Mouse (Mus musculus) liver, embryonic 13.5 days (tissue): ENCODE results near the gene Mical3. TPM values are rescaled to one million over a fixed set of nuclear protein-coding genes. Genes with fewer than 3 reads are reported as not detected.

Experiments
- ATAC-seq: fragments of 200-750 bp; cut with Nextera tagmentation; 2 replicates; pipeline ENCODE4 v1.8.0; 2017; ENCODE audit warnings: low read depth, mild to moderate bottlenecking, moderate number of reproducible peaks, moderate library complexity
- DNase-seq: peaks from one replicate; pipeline ENCODE4 v3.0.0; 2022
- H3K27ac ChIP-seq: fragments of 300-500 bp; sonication (generic); 2 replicates; pipeline ENCODE4 v1.5.1; 2015; ENCODE audit warnings: moderate library complexity, mild to moderate bottlenecking, inconsistent platforms
- H3K27me3 ChIP-seq: fragments of 300-500 bp; sonication (generic); 2 replicates; pipeline ENCODE4 v1.6.1; 2015; ENCODE audit warnings: mild to moderate bottlenecking, inconsistent platforms
- H3K36me3 ChIP-seq: fragments of 300-500 bp; sonication (generic); 2 replicates; pipeline ENCODE4 v1.6.1; 2015; ENCODE audit warnings: mild to moderate bottlenecking, inconsistent platforms
- H3K4me1 ChIP-seq: fragments of 300-500 bp; sonication (generic); replicated peaks from 2 replicates; pipeline ENCODE4 v1.6.1; 2015; ENCODE audit warnings: inconsistent platforms
- H3K4me2 ChIP-seq: fragments of 300-500 bp; sonication (generic); 2 replicates; pipeline ENCODE4 v1.6.1; 2015; ENCODE audit warnings: inconsistent platforms, mild to moderate bottlenecking, moderate library complexity
- H3K4me3 ChIP-seq: fragments of 300-500 bp; sonication (generic); replicated peaks from 2 replicates; pipeline ENCODE4 v1.5.1; 2015; ENCODE audit warnings: mild to moderate bottlenecking, inconsistent platforms
- H3K9ac ChIP-seq: fragments of 300-500 bp; sonication (generic); 2 replicates; pipeline ENCODE4 v1.6.1; 2015; ENCODE audit warnings: mild to moderate bottlenecking, inconsistent platforms
- H3K9me3 ChIP-seq: fragments of 300-500 bp; sonication (generic); replicated peaks from 2 replicates; pipeline ENCODE4 v1.6.1; 2016; ENCODE audit warnings: inconsistent platforms
- WGBS: fragments of 180-500 bp; shearing (Covaris S2); methylation state at CpG from one replicate; pipeline ENCODE4 v1.1.7; 2015; ENCODE audit not compliant: insufficient replicate concordance; 5-methylcytosine and 5-hydroxymethylcytosine counted together
- polyA plus RNA-seq: library from polyadenylated mRNA; unstranded; fragments of >200 nt; fragmentation: Nextera tagmentation; extraction: Ambion mirVana; gene quantifications from 2 replicates; pipeline ENCODE4 v1.2.1, GENCODE M21; 2015

Mical3 gene
- polyA plus RNA-seq, 1 experiment from 2014 or later: 9.9 TPM

DNA sequence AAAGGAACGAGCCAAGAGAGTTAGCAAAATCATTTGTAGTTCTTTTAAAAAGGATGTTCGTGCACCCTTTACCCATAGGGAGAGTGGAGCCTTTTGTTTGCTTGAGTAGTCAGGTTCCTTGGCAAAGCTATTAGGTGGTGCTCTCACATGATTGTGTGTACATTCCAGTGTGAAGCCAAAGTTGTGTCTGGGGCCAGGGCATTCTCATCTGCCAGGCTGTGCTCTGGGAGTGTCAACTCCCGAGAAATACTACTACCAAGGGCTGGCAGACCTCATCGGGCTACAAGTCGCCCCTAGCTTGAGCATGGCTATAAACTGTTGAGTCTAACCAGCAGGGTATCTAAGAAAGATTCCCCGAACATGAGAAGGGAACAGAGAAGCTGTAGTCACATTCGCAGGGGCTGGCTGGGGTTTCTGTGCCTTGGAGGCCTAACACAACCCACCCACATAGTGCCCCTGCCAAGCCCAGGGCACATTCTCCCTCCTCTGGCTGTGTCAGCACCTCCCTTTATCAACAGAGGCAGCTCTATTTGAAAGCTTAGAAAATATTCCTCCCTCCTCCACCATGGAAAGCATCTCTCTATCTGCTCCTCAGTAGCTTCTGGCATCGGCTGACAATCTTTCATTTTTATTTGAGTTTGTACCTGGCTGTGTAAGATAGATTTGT lies 130.8 kb downstream of the Mical3 start:
- DNase-seq (no peak), ATAC-seq (no peak)
- Histone ChIP-seq H3K9ac (no peak overlapping the region), H3K4me1 (no peaks in the 10 kb centered on the region), H3K36me3 (peaks cover 82% of the 10 kb centered on the region), H3K4me3 (no peak overlapping the region), H3K9me3 (no peaks in the 10 kb centered on the region), H3K27ac (no peak overlapping the region), H3K4me2 (no peak overlapping the region), H3K27me3 (no peaks in the 10 kb centered on the region)
- WGBS: 81% methylated on average over 8 of the region's 8 CpGs

DNA sequence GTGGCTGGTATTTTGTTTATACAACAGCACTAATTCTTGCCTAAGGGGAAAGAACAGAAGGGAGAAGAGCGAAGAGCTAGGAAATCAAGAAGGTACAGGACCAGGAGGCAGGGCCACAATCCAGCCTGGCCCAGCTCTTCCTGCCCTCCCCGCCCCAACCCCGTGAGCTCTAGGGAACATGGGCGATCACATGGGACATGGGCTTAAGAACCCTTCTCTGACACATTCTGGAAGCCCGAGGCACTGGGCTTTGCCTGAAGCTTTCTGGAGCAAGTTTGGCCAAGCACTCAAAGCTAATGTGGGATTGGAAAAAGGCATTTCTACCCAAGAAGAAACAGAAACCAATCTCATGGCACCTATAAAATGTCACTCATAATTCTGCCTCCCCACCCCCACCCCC lies 131.7 kb downstream of the Mical3 start:
- ATAC-seq: no peak
- Histone ChIP-seq H3K36me3 (peaks cover 82% of the 10 kb centered on the region), H3K9ac (no peak overlapping the region), H3K27ac (no peak overlapping the region), H3K9me3 (no peaks in the 10 kb centered on the region), H3K4me2 (no peak overlapping the region), H3K27me3 (no peaks in the 10 kb centered on the region), H3K4me1 (no peaks in the 10 kb centered on the region), H3K4me3 (no peak overlapping the region)
- 84% methylated on average over 5 of the region's 5 CpGs for WGBS
- no peak for DNase-seq

DNA sequence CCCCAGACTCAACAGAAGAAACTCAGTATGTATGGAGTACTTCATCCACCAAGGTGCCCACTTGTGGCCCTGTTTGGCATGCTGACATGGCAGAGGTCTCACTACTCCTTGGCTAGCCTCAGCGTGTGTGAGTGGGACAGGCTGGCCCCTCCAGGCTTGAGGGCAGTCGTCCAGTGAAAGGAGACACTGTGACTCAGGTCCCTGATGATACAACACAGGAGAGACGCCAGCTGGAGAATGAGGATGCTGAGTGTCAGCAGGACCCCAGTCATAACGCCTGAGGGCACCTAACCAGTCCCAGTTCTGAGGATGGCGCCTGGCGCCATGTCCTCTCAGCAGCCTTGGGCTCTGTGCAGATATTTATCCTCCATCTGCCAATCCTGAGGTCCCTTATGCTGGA lies 134.2 kb downstream of the Mical3 start:
- H3K9ac ChIP-seq: no peak overlapping the region
- peaks cover 7% of the 10 kb centered on the region for H3K4me1 ChIP-seq
- peaks cover 74% of the 10 kb centered on the region for H3K36me3 ChIP-seq
- no peak overlapping the region for H3K4me3 ChIP-seq
- H3K4me2 ChIP-seq: no peak overlapping the region
- WGBS: 91% methylated on average over 6 of the region's 6 CpGs
- ATAC-seq (no peak), DNase-seq (no peak)
- H3K27me3 ChIP-seq: no peaks in the 10 kb centered on the region
- no peaks in the 10 kb centered on the region for H3K9me3 ChIP-seq
- no peak overlapping the region for H3K27ac ChIP-seq

DNA sequence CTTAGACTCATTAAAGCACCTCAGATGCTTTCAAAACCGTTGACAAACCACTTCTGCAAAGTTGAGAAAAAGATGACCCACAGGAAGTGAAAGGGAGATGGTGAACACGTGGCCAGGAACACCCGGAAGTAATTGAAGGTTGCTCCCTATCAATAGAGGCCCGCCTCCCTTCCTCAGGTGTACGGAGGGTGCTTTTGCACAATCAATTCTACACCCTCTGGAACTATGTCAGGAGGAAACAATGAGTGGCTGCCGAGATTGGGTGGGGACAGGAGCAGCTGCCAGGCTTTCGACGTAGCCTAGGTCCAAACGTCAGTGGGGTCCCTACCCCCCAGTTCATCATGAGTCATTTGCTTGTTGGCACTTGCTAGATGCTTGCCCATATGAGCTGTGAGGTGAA lies 135.3 kb downstream of the Mical3 start:
- no peak overlapping the region for H3K27ac ChIP-seq
- WGBS: 69% methylated on average over 9 of the region's 9 CpGs
- peaks cover 65% of the 10 kb centered on the region for H3K36me3 ChIP-seq
- no peak overlapping the region for H3K4me3 ChIP-seq
- H3K27me3 ChIP-seq: no peaks in the 10 kb centered on the region
- H3K9ac ChIP-seq: no peak overlapping the region
- H3K4me1 ChIP-seq: peaks cover 7% of the 10 kb centered on the region
- ATAC-seq: no peak
- no peak overlapping the region for H3K4me2 ChIP-seq
- DNase-seq: no peak
- no peaks in the 10 kb centered on the region for H3K9me3 ChIP-seq

DNA sequence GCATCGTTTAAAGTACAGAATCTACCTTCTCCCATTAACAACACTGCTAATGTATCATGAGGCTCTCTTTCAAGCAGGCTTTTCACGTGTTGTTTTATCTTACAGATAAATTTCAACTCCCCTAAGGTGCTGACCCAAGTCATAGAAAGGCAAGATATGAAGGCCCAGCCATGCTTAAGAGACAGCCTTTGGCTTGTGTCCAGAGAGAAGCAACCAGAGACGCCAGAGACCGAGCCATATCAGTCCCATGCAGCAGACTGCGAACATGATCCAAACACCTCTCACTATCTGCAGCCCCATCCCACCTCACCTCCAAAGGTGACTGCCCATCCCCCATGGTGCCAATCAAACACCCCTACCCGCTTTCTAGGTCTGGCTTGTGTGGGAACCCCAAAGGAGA lies 138.9 kb downstream of the Mical3 start:
- Histone ChIP-seq H3K4me2 (no peak overlapping the region), H3K27me3 (no peaks in the 10 kb centered on the region), H3K4me3 (no peak overlapping the region), H3K36me3 (peaks cover 44% of the 10 kb centered on the region), H3K9ac (no peak overlapping the region), H3K27ac (no peak overlapping the region), H3K9me3 (no peaks in the 10 kb centered on the region), H3K4me1 (peaks cover 22% of the 10 kb centered on the region)
- peak; percentile 56; the same call in 1 of the 2 replicates for ATAC-seq
- no peak for DNase-seq
- 60% methylated on average over 6 of the region's 6 CpGs for WGBS

DNA sequence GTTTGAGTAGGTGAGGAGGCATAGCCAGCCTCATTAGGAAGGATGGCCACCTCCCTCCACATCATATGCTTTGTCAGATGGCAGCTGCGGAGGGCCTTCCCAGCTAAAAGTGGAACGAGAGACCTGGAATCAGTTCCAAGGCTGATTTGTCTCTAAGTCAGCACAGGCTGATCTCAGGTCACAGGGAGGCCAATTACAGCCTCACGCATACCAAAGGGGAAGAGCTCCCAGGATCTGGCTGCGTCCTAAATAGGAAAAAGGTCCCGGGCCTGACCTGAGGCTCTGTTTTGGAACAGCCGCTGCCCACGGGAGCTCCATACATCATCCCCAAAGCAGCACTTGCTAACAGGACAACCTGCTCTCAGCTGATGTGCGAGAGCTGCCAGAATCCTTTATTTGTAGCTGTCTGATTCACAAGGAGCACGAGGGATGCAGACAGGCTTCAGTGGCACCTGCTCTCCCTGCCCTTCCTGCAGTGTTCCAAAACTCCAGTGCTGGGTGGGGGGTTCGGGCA lies 143.2 kb downstream of the Mical3 start:
- Histone ChIP-seq H3K4me3 (no peak overlapping the region), H3K27me3 (no peaks in the 10 kb centered on the region), H3K9me3 (no peaks in the 10 kb centered on the region), H3K36me3 (peaks cover 40% of the 10 kb centered on the region), H3K4me1 (peaks cover 23% of the 10 kb centered on the region), H3K9ac (no peak overlapping the region), H3K4me2 (no peak overlapping the region), H3K27ac (no peak overlapping the region)
- WGBS: 68% methylated on average over 10 of the region's 10 CpGs
- no peak for ATAC-seq
- no peak for DNase-seq

DNA sequence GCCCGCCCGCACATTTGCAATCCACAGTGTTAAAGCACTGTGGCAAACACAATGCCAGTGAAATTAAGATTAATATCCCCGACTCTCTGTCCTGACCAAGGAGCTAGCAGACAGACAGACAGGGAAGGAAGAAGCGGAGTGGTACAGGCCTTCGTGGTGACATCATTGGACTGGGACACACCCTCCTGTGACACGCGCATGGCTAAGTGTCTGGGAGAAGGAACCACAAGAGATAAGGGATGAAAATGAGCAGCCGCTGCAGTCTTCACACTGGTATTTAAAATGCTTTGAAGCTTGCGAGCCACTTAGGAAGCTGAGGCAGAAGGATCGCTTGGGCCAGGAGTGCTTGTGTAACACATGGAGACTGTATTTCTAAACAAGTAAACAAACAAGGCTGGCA lies 143.6 kb downstream of the Mical3 start:
- Histone ChIP-seq H3K9ac (no peak overlapping the region), H3K4me3 (no peak overlapping the region), H3K4me2 (no peak overlapping the region), H3K27me3 (no peaks in the 10 kb centered on the region), H3K4me1 (peaks cover 20% of the 10 kb centered on the region), H3K36me3 (peaks cover 45% of the 10 kb centered on the region), H3K27ac (no peak overlapping the region), H3K9me3 (no peaks in the 10 kb centered on the region)
- peak; percentile 35 for DNase-seq
- ATAC-seq: peak; percentile 64; the same call in 1 of the 2 replicates
- 31% methylated on average over 10 of the region's 10 CpGs for WGBS

DNA sequence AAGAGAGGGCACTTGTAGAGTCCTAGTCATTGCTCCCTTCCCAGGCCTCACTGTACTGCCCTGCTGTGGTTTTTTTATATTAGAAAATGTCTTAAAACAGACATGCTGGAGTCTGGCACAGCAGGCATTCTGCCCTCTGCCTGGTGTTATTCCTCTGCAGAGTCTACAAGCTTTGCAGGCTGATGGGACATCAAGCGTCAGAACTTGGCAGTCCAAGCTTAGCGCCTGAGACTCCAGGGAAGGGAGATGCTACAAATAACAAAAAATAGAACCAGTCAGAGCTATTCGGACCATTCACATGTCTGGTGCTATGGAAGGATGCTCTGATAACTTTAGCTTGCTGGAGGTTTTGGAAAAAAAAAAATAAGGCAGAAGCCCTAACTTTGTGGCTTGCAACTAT lies 144.6 kb downstream of the Mical3 start:
- H3K4me2 ChIP-seq: no peak overlapping the region
- H3K4me1 ChIP-seq: peaks cover 18% of the 10 kb centered on the region
- peaks cover 49% of the 10 kb centered on the region for H3K36me3 ChIP-seq
- H3K27ac ChIP-seq: no peak overlapping the region
- no peaks in the 10 kb centered on the region for H3K9me3 ChIP-seq
- no peak overlapping the region for H3K9ac ChIP-seq
- H3K4me3 ChIP-seq: no peak overlapping the region
- H3K27me3 ChIP-seq: no peaks in the 10 kb centered on the region
- DNase-seq (no peak), ATAC-seq (no peak)
- 89% methylated on average over 3 of the region's 3 CpGs for WGBS

DNA sequence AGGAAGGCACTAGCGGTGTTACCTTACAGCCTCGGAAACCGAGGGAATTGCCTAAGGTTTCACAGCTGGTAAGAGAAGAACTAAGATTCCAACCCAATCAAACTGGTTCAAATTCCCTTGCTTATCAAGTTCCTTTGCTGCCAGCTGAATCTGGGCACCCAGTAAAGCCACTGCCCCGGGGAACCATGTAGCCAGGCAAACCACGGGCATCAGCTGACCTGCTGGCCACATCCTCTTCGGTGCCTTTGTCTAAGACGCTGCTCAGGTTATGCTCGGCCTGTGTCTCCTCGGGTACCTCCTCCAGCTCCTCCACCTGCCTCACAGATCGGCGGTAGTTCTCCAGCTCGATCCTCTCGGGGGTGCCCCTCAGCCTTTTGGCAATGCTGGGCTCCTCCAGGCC lies 148.5 kb downstream of the Mical3 start:
- Histone ChIP-seq H3K4me2 (no peak overlapping the region), H3K27ac (no peak overlapping the region), H3K9ac (no peak overlapping the region), H3K27me3 (no peaks in the 10 kb centered on the region), H3K36me3 (peaks cover 76% of the 10 kb centered on the region), H3K4me3 (no peak overlapping the region), H3K4me1 (peaks cover 23% of the 10 kb centered on the region), H3K9me3 (no peaks in the 10 kb centered on the region)
- no peak for ATAC-seq
- 74% methylated on average over 13 of the region's 13 CpGs for WGBS
- no peak for DNase-seq

DNA sequence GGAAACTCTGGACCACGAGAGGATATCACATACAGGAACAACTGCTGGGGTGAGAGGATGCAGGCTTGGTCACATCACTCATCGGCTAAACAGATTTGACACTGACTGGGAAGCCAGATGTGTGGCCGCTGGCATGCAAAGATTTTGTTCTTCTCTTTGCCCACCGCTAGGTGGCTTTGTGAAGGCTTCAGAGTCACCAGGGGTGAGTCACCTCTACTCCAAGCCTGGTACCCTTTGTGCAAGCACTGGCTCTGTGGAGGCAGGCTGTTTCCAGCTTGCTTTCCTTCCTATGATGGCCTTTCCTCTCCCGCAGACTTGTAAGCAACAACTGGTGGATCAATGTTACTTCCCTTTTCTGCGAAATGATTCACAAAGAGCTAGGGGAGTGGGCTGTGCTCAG lies 149.3 kb downstream of the Mical3 start:
- H3K9ac ChIP-seq: no peak overlapping the region
- H3K27ac ChIP-seq: no peak overlapping the region
- H3K9me3 ChIP-seq: no peaks in the 10 kb centered on the region
- H3K27me3 ChIP-seq: no peaks in the 10 kb centered on the region
- no peak overlapping the region for H3K4me2 ChIP-seq
- WGBS: 44% methylated on average over 6 of the region's 6 CpGs
- H3K36me3 ChIP-seq: peaks cover 81% of the 10 kb centered on the region
- no peak for DNase-seq
- ATAC-seq: no peak
- H3K4me3 ChIP-seq: no peak overlapping the region
- peaks cover 17% of the 10 kb centered on the region for H3K4me1 ChIP-seq

DNA sequence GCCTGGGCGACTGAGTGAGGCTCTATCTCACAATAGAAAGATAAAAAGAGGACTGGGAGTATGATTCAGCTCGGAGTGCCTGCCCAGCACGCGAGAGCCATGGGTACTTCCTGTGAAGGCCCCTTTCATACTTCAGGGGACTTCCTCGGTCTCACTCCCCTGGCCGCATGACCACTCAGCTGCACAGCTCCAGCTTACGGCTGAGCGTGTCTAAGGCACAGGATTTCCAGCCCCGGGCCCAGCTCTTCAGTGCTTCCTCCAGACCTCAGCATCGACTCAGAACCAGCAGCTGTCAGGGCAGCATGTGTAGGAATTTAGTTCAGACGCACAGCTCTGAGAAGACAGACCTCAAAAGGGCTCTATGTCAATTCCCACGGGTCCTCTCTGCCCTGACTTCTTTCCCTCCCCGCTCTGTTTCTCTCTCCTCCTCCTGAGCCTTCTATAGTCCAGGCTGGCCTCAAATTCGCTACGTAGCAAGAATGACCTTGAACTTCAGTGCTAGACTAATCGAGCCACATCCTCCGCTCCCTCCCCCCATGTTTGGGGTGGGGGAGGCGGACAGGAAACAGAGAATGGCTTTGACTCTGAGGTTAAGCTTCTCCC lies 152.7 kb downstream of the Mical3 start:
- DNase-seq (no peak), ATAC-seq (peak; percentile 47)
- Histone ChIP-seq H3K27ac (peak overlapping the region; percentile 57; the same call in 1 of the 2 replicates), H3K4me1 (peaks cover 17% of the 10 kb centered on the region), H3K9ac (0 out of 2 replicates have a peak overlapping the region, but pooled peaks have one; percentile 1), H3K27me3 (no peaks in the 10 kb centered on the region), H3K4me2 (no peak overlapping the region), H3K9me3 (no peaks in the 10 kb centered on the region), H3K4me3 (no peak overlapping the region), H3K36me3 (peaks cover 62% of the 10 kb centered on the region)
- 39% methylated on average over 18 of the region's 18 CpGs for WGBS

DNA sequence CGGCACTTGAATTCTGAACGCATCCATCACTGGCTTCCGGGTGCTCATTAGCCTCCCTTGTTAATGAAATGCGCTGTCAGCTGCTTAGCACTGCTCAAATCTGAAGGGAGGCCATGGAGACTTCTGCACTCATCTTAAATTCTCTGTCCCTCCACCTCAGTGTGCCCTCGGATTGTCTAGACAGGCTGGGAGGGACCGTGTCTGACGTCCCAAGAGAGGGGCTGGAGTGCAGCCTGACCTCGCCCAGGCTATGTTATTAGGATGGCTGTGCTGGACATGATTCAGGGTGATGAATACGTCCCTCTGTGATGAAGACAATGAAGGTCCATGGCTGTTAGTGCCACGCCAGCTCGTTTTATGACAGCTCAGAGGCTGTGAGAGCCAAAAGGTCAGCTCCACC lies 153.8 kb downstream of the Mical3 start:
- DNase-seq (no peak), ATAC-seq (no peak)
- 77% methylated on average over 11 of the region's 11 CpGs for WGBS
- Histone ChIP-seq H3K27me3 (no peaks in the 10 kb centered on the region), H3K4me1 (peaks cover 17% of the 10 kb centered on the region), H3K9me3 (no peaks in the 10 kb centered on the region), H3K4me3 (no peak overlapping the region), H3K4me2 (no peak overlapping the region), H3K9ac (no peak overlapping the region), H3K36me3 (peaks cover 62% of the 10 kb centered on the region), H3K27ac (no peak overlapping the region)
